Comparison of ENCODE assay signal across 8 mouse cellular contexts in genomic region chr7:64392122-64392818, GRCm38 (mm10). TPM values are rescaled to one million over a fixed set of nuclear protein-coding genes. Genes with fewer than 3 reads are reported as not detected.
DNase-seq lines count a peak whose midpoint lies in the region; ATAC-seq lines count a peak whose summit lies in the region.

TSS of gene Mphosph10 (minus strand) at chr7:64392268.
TSS of gene Mcee (plus strand) at chr7:64392607.

- peaks cover 26% of the 10 kb centered on the region for H3K36me3 ChIP-seq in heart, embryonic 10.5 days
- peaks cover 26% of the 10 kb centered on the region for H3K36me3 ChIP-seq in kidney, embryonic 15.5 days

- H3K4me1 ChIP-seq in heart, embryonic 10.5 days, result peaks cover 6% of the 10 kb centered on the region; the same call in 1 of the 2 replicates
- peaks cover 13% of the 10 kb centered on the region for H3K4me1 ChIP-seq in kidney, embryonic 15.5 days

- ATAC-seq in erythroblast, adult 5-6 weeks (replicated peaks; ENCODE audit: low FRiP score, poor library complexity, severe bottlenecking), result peak; percentile 96
- ATAC-seq in kidney, embryonic 15.5 days (replicated peaks; ENCODE audit: low FRiP score), result peak; percentile 99
- ATAC-seq in monocyte, adult 5-6 weeks (replicated peaks; ENCODE audit: insufficient number of reproducible peaks, low FRiP score, low TSS enrichment, poor library complexity, severe bottlenecking), result peak; percentile 94

- H3K9ac ChIP-seq in kidney, embryonic 15.5 days, result peak within 1 kb of the TSS; percentile 79

- peak within 1 kb of the TSS; percentile 88 for H3K27ac ChIP-seq in heart, embryonic 10.5 days
- peak within 1 kb of the TSS; percentile 89 for H3K27ac ChIP-seq in kidney, embryonic 15.5 days

- H3K4me3 ChIP-seq in heart, embryonic 10.5 days, result peak within 1 kb of the TSS; percentile 82
- H3K4me3 ChIP-seq in kidney, embryonic 15.5 days (replicated peaks), result peak within 1 kb of the TSS; percentile 87

- under 1% methylated on average over 53 of the region's 54 CpGs for WGBS in heart, embryonic 10.5 days
- under 1% methylated on average over 54 of the region's 54 CpGs for WGBS in kidney, embryonic 15.5 days

- H3K27me3 ChIP-seq in heart, embryonic 10.5 days (ENCODE audit: insufficient read depth, poor library complexity, severe bottlenecking), result no peaks in the 10 kb centered on the region
- H3K27me3 ChIP-seq in kidney, embryonic 15.5 days, result no peaks in the 10 kb centered on the region

- peak; percentile 99 to 100 for DNase-seq in B cell, adult 2 months
- peak; percentile 99 for DNase-seq in brain, adult 2 months (ENCODE audit: low read depth, low spot score)
- DNase-seq in heart, embryonic 10.5 days (ENCODE audit: low spot score), result peak; percentile 99
- DNase-seq in liver, result peak; percentile 99
- peak; percentile 99 to 100 for DNase-seq in spleen, postnatal 4 days (ENCODE audit: low spot score in 2 of 2)

- no peaks in the 10 kb centered on the region for H3K9me3 ChIP-seq in heart, embryonic 10.5 days
- no peaks in the 10 kb centered on the region for H3K9me3 ChIP-seq in kidney, embryonic 15.5 days (replicated peaks)

- H3K4me2 ChIP-seq in kidney, embryonic 15.5 days, result peak within 1 kb of the TSS; percentile 80

RNA-seq across cellular contexts. Expression of gene Mphosph10, which starts in this region (rescaled TPM):
- 22.1 and 23.2 TPM in 2 replicates for total RNA-seq in erythroblast, adult 5-6 weeks (2015; ENCODE audit: low replicate concordance)
- 20.4 and 24.9 TPM in 2 replicates for total RNA-seq in erythroblast, adult 5-6 weeks (2017; ENCODE audit: low replicate concordance)
- 30.8 and 47.8 TPM in 2 replicates for polyA plus RNA-seq in heart, embryonic 10.5 days (2016; fragmentation: Nextera tagmentation; extraction: Ambion mirVana)
- 43.1 and 43.2 TPM in 2 replicates for polyA plus RNA-seq in kidney, embryonic 15.5 days (2015; fragmentation: Nextera tagmentation; extraction: Ambion mirVana)
- total RNA-seq in monocyte, adult 5-6 weeks (2017), result 34.2 to 71.2 TPM (median 57.5 TPM) in 3 replicates

RNA-seq across cellular contexts. Expression of gene Mcee, which starts in this region (rescaled TPM):
- total RNA-seq in erythroblast, adult 5-6 weeks (2015; ENCODE audit: low replicate concordance), result 18.4 and 49.0 TPM in 2 replicates
- 32.8 and 38.4 TPM in 2 replicates for total RNA-seq in erythroblast, adult 5-6 weeks (2017; ENCODE audit: low replicate concordance)
- 58.2 and 73.7 TPM in 2 replicates for polyA plus RNA-seq in heart, embryonic 10.5 days (2016; fragmentation: Nextera tagmentation; extraction: Ambion mirVana)
- polyA plus RNA-seq in kidney, embryonic 15.5 days (2015; fragmentation: Nextera tagmentation; extraction: Ambion mirVana), result 94.4 and 97.5 TPM in 2 replicates
- total RNA-seq in monocyte, adult 5-6 weeks (2017), result 24.9 to 27.4 TPM (median 26.5 TPM) in 3 replicates

Comparison
In these comparisons a context has a peak if more than half of its experiments do, and no peak if none do; other contexts are left out.
1. Peak in every context shown above with its lines: DNase-seq, ATAC-seq, H3K4me3 ChIP-seq and H3K27ac ChIP-seq.